Mouse (Mus musculus): ENCODE measurements around the gene Vmn2r11. TPM values are rescaled to one million over a fixed set of nuclear protein-coding genes. Genes with fewer than 3 reads are reported as not detected.

The Vmn2r11 gene
- not detected for total RNA-seq (2023)

GRCm38 (mm10) chr5:109059469-109059868, at the start of gene Vmn2r11:
TSS of gene Vmn2r11 (minus strand) at chr5:109059569.

GRCm38 (mm10) chr5:109097850-109098249, 38.5 kb upstream of the Vmn2r11 start, which contains the start of gene Vmn2r12:
TSS of gene Vmn2r12 (minus strand) at chr5:109097950.

GRCm38 (mm10) chr5:109006427-109006826, 52.9 kb downstream of the Vmn2r11 start, which contains the start of gene Vmn2r10:
TSS of gene Vmn2r10 (minus strand) at chr5:109006527.

Other genes starting within 250 kb of the Vmn2r11 start
- not detected for gene Vmn2r9, start 207.0 kb downstream of the Vmn2r11 start, total RNA-seq (2023)
- not detected for gene Vmn2r10, start 53.0 kb downstream of the Vmn2r11 start, total RNA-seq (2023)
- not detected for gene Vmn2r12, start 38.4 kb upstream of the Vmn2r11 start, total RNA-seq (2023)
- gene Vmn2r13, start 132.6 kb upstream of the Vmn2r11 start, total RNA-seq (2023), result not detected
- not detected for gene Vmn2r14, start 165.1 kb upstream of the Vmn2r11 start, total RNA-seq (2023)
- gene Vmn2r15, start 238.1 kb upstream of the Vmn2r11 start, total RNA-seq (2023), result not detected

Data from T-cell, adult 66 days (primary cell).